Mouse (Mus musculus): ENCODE measurements around the gene Gm4631. TPM values are rescaled to one million over a fixed set of nuclear protein-coding genes. Genes with fewer than 3 reads are reported as not detected.
"Not testable (repeated sequence)": the region's sequence is repeated elsewhere in the genome, so short reads cannot be mapped to it uniquely, and the experiment has no call there.

Gene Gm4631
- polyA plus RNA-seq (2015; fragmentation: Nextera tagmentation; extraction: Ambion mirVana): 10.8 and 11.0 TPM in 2 replicates

- not testable (repeated sequence) for ATAC-seq (replicated peaks; ENCODE audit: extremely low read depth, insufficient read depth, low FRiP score); H3K36me3 ChIP-seq (ENCODE audit: control insufficient read depth, insufficient read depth)
- WGBS: no CpG with 5 or more reads among the region's 8 CpGs
These were observed at the start of gene Gm4631 for GRCm38 (mm10) chr2:175338097-175338496. Gene Gm4631 (minus strand): TSS chr2:175338197.

GRCm38 (mm10) chr2:175372136-175372535, 34.1 kb upstream of the Gm4631 start, which contains the start of gene Zfp968:
Gene Zfp968 (plus strand): TSS chr2:175372436.
- WGBS: no CpG with 5 or more reads among the region's 6 CpGs
- H3K9ac ChIP-seq (ENCODE audit: low read length); H3K36me3 ChIP-seq (ENCODE audit: control insufficient read depth, insufficient read depth); H3K4me1 ChIP-seq (ENCODE audit: control insufficient read depth, insufficient read depth, low read length); ATAC-seq (replicated peaks; ENCODE audit: extremely low read depth, insufficient read depth, low FRiP score); H3K9me3 ChIP-seq (replicated peaks; ENCODE audit: control insufficient read depth, low read length); H3K27ac ChIP-seq (ENCODE audit: low read length); H3K4me3 ChIP-seq (ENCODE audit: low read length); H3K27me3 ChIP-seq (ENCODE audit: control insufficient read depth, insufficient read depth, low read length); H3K4me2 ChIP-seq (ENCODE audit: low read depth, low read length): not testable (repeated sequence)

More at GRCm38 (mm10) chr2:175338097-175338496, at the start of gene Gm4631:
- not testable (repeated sequence) for H3K9ac ChIP-seq (ENCODE audit: low read length); H3K4me3 ChIP-seq (ENCODE audit: low read length); H3K4me2 ChIP-seq (ENCODE audit: low read depth, low read length); H3K4me1 ChIP-seq (ENCODE audit: control insufficient read depth, insufficient read depth, low read length); H3K27ac ChIP-seq (ENCODE audit: low read length); H3K9me3 ChIP-seq (replicated peaks; ENCODE audit: control insufficient read depth, low read length); H3K27me3 ChIP-seq (ENCODE audit: control insufficient read depth, insufficient read depth, low read length)

DNA sequence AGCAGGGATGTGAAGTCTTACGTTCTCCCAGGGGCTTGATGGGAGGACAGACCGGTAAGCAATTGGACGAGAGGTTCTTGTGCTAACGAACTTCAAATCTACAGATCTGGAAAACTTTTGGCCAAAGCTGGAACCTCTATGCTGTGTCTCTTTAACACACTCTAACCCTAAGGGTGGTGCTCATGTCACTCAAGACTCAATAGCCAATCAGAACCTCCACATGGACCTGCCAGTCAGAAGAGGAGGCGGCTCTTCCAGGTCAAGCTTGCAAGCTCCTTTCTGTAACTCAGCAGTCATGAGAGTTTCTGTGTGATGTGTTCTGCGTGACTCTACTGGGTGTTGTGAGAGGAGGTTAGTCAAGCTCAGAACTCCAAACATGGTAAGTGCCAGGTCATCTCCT, 63.2 kb downstream of the Gm4631 start, which contains the start of gene Gm14440:
Gene Gm14440 (plus strand): TSS at position 301 of the 400 bp plus-strand sequence.
- H3K27me3 ChIP-seq (ENCODE audit: control insufficient read depth, insufficient read depth, low read length); H3K9me3 ChIP-seq (replicated peaks; ENCODE audit: control insufficient read depth, low read length); ATAC-seq (replicated peaks; ENCODE audit: extremely low read depth, insufficient read depth, low FRiP score); H3K9ac ChIP-seq (ENCODE audit: low read length); H3K4me1 ChIP-seq (ENCODE audit: control insufficient read depth, insufficient read depth, low read length); H3K4me2 ChIP-seq (ENCODE audit: low read depth, low read length); H3K27ac ChIP-seq (ENCODE audit: low read length); H3K36me3 ChIP-seq (ENCODE audit: control insufficient read depth, insufficient read depth); H3K4me3 ChIP-seq (ENCODE audit: low read length): not testable (repeated sequence)
- no CpG with 5 or more reads among the region's 6 CpGs for WGBS

Other genes with a start within 250 kb of the Gm4631 start
- 5.8 and 6.5 TPM in 2 replicates for gene Gm14399, start 196.2 kb downstream of the Gm4631 start, polyA plus RNA-seq (2015; fragmentation: Nextera tagmentation; extraction: Ambion mirVana)
- 0.59 and 0.79 TPM in 2 replicates for gene Gm14443, start 162.3 kb downstream of the Gm4631 start, polyA plus RNA-seq (2015; fragmentation: Nextera tagmentation; extraction: Ambion mirVana)
- gene Gm14391, start 131.3 kb downstream of the Gm4631 start, polyA plus RNA-seq (2015; fragmentation: Nextera tagmentation; extraction: Ambion mirVana): 1.1 and 6.1 TPM in 2 replicates
- gene Gm14440, start 63.1 kb downstream of the Gm4631 start, polyA plus RNA-seq (2015; fragmentation: Nextera tagmentation; extraction: Ambion mirVana): not detected in 2 replicates
- gene Zfp968, start 34.2 kb upstream of the Gm4631 start, polyA plus RNA-seq (2015; fragmentation: Nextera tagmentation; extraction: Ambion mirVana): 5.6 and 6.7 TPM in 2 replicates
- gene Gm4724, start 97.6 kb upstream of the Gm4631 start, polyA plus RNA-seq (2015; fragmentation: Nextera tagmentation; extraction: Ambion mirVana): 8.6 and 11.0 TPM in 2 replicates
- 6.8 and 13.5 TPM in 2 replicates for gene Zfp965, start 131.8 kb upstream of the Gm4631 start, polyA plus RNA-seq (2015; fragmentation: Nextera tagmentation; extraction: Ambion mirVana)